Mouse (Mus musculus): ENCODE results near the gene Tm6sf1. TPM values are rescaled to one million over a fixed set of nuclear protein-coding genes. Genes with fewer than 3 reads are reported as not detected.

The Tm6sf1 gene
- total RNA-seq, 2 experiments from 2014 or later: 17.2 to 23.0 TPM

DNA sequence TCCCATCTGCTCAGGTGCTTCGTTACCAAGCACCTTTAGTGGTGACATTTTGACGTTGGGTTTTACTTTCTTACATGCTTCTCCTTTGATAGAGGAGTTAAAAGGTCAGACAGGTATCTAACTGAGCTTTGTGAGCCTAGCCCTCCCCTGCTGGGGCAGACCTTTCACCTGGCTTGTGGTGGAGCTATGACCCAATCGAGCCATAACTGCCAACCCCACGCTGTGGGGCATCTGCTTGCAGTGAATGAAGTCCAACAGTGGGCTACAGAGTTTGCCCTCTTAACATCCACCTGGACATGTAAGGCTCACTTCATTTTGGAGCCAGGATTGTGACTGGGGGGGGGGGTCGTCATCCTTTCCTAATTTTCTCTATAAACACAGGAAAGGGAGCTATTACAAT lies 21.5 kb downstream of the Tm6sf1 start:
- no peak for DNase-seq (ENCODE audit: low spot score in 2 of 2)

DNA sequence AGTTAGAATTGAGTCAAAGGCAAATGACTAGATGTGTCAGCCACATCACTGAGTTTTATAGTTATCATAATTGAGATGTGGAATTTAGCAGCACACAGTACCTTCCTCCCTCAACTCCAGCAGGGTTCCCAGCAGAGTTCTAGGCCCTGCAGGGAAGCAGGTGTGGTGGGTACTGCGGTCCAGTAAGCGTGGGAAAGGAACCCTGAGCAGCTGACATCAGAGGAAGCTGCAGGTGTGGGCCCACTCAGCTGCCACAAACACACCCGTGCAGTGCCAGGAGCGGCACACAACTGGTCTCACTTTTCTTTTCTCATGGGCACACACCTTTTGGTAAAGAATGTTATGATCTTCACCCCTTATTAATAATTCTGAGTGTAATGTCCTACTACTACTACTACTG lies 22.0 kb downstream of the Tm6sf1 start:
- no peak for DNase-seq (ENCODE audit: low spot score in 2 of 2)

DNA sequence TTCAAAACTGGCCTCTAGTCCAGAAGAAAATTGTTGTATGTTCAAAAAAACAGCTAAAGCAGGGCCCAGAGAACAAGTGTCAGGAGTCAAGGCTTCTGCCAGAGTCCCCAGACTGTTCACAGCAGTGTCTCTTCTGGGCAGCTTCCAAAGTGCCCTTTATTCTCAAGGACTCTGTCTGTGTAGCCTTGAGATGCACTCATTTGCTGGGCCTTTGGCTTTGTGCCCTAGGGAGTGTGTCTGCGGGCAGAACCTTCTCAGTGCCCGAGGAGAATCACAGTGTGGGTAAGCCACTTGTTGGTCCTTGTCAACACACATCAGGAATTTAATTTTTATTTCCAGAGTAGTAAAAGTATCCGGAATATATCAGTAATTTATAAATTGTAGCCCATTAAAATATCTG lies 22.8 kb downstream of the Tm6sf1 start:
- peak in 1 of 2 experiments; percentile 69 for DNase-seq (ENCODE audit: low spot score in 2 of 2)

DNA sequence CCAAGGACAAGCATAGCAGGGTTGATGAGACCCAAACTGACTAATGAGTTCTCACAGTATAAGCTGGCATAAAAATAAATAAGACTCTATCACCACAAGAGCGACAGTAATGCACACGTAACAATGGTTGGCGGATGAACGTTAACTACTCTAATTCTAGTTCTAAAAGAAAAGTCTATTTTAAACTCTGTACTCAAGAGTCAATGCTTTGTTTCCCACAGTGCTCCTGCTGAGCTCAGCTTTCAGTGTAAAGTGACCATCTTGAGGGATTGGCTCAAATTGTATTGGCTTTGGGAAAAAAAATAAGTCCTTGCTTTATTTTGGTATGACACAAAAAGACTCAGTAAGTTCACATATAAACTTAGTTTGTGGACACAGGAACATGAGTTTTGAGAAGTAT lies 26.3 kb downstream of the Tm6sf1 start:
- no peak for DNase-seq (ENCODE audit: low spot score in 2 of 2)

DNA sequence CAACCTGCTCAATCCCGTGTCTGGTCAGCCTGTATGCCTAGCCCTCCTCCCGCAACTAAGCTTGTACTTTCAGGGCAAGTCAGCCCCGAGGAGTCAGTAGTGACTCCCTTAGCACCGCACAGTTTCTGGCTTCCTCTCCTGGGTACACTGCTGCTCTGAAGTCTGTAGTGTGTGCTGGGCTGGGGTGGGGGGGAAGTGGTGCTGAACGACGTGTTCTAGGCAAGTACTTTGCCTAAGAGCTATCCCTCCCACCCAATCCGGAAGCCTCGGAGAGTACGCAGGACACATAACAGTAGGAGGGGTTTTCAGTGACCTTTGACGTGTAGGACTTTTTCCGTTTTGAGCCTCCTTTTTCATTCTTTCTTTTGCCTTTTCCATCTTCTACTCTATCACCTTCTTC lies 40.6 kb downstream of the Tm6sf1 start:
- DNase-seq (ENCODE audit: low spot score in 2 of 2): no peak

DNA sequence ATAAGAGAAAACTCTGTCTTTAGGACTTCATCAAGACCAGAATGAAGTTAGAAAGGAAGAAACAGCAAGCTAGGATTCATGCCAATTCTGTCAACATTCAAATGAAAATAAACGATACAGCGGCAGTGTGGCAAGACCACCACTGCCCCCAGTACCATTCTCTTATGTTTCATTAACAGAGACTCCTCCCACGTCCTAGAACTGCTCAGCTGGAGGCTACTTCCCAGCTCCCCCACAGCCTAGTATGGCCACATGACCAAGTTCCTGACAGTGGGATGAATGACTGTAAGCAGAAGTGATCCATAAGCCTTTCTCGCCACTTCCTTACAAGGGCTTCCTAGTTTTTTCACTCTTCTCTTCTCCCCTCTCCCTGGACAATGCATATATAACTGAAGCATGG lies 45.3 kb downstream of the Tm6sf1 start:
- no peak for DNase-seq (ENCODE audit: low spot score in 2 of 2)

DNA sequence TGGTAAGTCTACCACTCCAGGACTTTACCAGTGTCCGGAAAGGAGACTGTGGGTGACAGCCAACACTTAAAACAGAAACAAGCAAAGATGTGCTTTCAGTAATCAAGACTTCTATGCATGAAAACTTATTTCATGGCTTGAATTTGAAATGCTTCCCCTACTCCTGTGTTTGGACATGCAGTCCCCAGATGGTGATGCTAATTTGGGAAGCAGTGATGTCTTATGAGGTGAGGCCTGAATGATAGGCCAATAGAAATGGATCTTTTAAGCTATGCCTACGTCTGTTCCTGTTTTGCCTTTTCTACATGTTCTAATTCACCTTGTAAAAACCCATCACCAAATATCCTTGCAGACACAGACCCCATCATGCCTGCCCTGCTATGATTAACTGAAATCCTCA lies 46.1 kb downstream of the Tm6sf1 start:
- DNase-seq (ENCODE audit: low spot score in 2 of 2): no peak

DNA sequence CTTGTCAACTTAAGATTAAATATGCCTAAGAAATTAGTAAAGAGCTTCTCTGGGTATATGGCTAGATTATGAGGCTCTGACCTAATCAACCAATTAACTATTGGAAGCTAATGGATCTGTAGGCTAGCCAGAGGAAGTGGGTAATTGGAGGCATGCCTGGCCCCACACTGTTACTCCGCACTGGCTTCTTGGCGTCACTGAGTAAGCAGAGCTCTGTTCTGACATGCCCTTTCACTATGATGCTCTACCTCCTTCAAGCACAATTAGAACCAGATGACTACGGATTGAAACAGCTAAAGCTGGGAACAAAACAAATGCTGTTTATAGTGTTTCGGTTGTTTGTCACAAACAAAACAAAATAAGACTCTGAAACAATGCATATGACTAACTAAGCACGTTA lies 59.5 kb downstream of the Tm6sf1 start:
- no peak for DNase-seq (ENCODE audit: low spot score in 2 of 2)

DNA sequence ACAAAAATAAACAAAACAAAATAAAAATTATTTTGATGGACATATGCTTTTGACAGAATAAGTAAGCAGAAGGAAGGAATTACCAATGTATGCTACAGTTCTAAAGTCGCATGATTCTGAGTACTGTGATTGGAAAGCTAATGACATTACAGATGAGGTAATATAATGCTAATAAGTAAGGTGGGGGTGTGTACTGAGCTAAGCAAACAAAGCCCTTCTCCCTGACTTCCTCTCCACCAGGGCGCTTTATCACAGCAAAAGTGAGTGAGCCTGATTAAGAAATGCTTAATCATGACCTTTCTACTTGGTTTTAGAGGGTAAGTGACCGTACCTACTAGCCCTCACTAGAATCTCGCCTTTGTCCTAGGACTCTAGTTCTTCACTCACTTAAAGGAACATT lies 61.5 kb downstream of the Tm6sf1 start:
- no peak for DNase-seq (ENCODE audit: low spot score in 2 of 2)

DNA sequence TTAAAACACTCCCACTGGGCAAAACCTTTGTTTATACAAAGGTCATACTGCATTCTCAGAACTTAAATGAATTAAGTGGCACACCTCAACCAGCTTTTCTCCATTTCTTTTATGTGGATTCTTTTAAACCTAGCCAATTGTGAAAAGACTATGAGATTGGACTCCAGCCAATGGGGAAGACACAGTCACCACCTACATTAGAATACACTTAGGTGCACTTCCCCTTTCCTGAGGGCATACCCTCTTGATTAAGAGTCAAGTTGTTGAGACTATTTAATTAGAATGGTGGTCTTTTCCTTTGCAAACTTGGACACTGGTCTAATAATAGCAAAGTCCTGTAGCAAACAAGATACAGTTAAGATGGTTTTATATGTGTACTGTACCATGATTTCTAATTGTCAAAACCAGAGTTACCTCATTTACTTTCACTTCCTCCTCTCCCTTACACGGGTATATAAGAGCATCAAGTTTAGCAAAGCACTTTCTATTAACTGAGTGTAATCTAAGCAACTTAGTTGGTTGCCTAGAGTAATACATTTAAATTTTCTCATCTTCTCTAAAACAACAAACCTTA lies 62.7 kb downstream of the Tm6sf1 start:
- no peak for DNase-seq (ENCODE audit: low spot score in 2 of 2)

DNA sequence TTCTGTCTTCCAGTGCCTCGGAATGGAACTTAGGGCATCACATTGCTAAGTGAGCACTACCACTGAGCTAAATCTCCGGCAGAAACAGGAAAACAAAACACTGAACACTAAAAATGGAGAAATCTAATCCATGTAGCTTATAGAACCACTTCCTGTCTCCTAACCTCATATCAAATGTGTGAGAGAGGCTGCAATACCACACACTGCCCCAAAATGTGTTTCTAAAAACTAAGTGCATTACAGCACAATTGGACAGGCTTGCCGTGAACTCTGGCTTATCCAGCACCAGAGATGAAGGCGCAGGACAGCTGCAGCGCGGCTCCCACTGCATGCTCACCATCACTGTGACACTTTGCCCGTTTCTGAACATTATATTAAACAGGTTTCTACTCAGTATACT lies 70.2 kb downstream of the Tm6sf1 start:
- DNase-seq (ENCODE audit: low spot score in 2 of 2): no peak

DNA sequence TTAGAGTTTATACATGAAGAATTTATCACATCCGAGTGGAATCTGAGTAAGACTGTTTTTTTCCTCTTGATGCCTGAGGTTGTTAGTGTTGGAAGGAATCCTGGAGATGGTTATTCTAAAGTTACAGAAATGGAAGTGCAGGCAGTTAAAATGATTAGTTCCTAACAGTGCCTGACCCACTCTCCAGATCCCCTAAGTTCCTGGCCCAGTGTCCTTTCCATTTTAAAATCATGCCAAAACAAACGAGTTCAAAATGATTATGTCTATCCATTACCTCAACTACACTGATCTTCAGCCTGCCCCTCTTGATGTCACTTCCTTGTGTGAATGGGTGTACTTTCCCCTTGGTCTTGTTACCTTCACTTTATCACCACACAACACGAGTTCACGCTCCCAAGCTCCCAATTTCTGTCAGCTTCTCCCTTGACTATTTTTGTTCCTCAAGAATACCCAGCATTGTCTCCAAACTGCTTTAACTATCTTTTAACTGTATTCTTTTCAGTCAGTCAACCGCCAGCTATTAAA lies 73.8 kb downstream of the Tm6sf1 start:
- DNase-seq (ENCODE audit: low spot score in 2 of 2): no peak

DNA sequence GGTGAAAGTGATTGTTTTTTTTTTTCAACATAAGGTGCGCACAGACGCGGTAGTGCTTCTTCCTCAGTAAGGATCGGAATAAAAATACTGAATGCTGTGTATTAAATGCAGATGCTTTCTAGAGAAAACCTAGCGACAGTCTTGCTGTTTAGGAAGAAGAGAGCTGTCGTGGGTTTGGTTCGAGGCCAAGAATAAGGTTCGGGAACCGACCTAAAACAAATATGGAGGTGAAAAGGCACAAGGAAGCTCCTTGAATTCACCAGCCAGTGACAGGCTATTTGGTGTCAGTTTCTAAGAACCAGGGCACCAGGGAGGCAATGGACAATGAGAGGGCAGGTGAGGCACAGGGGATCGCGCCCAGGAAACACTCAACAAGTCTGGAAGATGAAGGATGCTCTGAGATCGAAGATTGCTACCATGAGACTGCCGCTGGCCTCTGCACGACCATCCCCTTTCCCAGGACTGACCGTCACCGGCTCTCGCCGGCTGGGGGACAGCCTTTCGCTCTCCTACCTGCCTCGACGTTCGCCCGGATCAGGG lies 74.3 kb downstream of the Tm6sf1 start:
- DNase-seq (ENCODE audit: low spot score in 2 of 2): no peak

DNA sequence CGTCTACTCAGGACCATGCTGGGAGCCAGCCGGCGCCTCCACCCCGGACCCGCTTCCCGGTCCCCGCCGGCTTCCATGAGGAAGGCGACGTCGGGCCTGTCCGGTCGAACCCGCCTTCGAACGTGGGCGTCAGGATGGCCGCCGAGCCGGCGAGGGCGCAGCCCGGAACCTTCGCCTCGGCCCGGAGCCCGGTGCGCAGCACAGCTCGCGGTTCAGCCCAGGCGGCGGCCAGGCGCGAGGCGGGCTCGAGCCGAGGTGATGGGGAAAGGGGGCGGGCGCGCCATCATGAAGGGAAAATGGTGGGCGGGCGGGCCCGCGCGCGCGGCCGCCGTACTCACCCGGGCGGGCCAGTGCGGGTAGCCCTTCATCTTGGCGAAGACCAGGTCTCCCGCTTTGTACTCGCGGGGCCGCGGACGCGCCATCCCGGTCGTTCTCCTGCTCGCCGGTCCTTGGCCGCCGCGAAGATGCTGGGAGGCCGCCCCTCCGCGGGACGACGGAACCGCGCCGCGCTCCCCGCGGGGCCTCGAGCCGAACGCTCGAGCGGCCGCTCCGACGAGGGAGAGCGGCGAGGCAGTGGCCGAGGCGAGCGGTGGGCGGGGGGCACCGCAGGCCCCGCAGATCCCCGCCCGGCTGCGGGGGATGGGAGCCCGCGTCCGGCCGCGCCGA lies 74.9 kb downstream of the Tm6sf1 start:
- peak; percentile 57 to 63 for DNase-seq (ENCODE audit: low spot score in 2 of 2)

Other genes starting within 250 kb of the Tm6sf1 start
- gene Homer2, start 151.5 kb upstream of the Tm6sf1 start, total RNA-seq (2021): 1 to 10 TPM; 1.7 to 4.9 TPM
- 10 to 100 TPM; 34.7 to 44.7 TPM for gene Ramac, start 96.1 kb upstream of the Tm6sf1 start, total RNA-seq (2021)
- 10 to 100 TPM; 30.4 to 43.2 TPM for gene 3110040N11Rik, start 69.5 kb upstream of the Tm6sf1 start, total RNA-seq (2021)
- gene Btbd1, start 29.6 kb upstream of the Tm6sf1 start, total RNA-seq (2021): 100 to 1,000 TPM; 118 to 124 TPM
- gene Gm10160, start 3.2 kb upstream of the Tm6sf1 start, total RNA-seq (2021): not detected
- 1 to 10 TPM; 6.9 to 9.4 TPM for gene Hdgfl3, start 75.5 kb downstream of the Tm6sf1 start, total RNA-seq (2021)
- 1 to 10 TPM in 1 of 2 experiments, under 1 TPM in 1; 0.60 to 1.5 TPM for gene Bnc1, start 133.3 kb downstream of the Tm6sf1 start, total RNA-seq (2021)